Mouse (Mus musculus) limb, embryonic 15.5 days (tissue): Measurements from ENCODE around the gene Mslnl. TPM values are rescaled to one million over a fixed set of nuclear protein-coding genes. Genes with fewer than 3 reads are reported as not detected.

Experiments used
- ATAC-seq: fragments of 200-750 bp; cut with Nextera tagmentation; 2 replicates; pipeline ENCODE4 v1.8.0; 2017; ENCODE audit warnings: low read depth, moderate TSS enrichment; ENCODE audit not compliant: insufficient number of reproducible peaks, low FRiP score, low TSS enrichment
- H3K27ac ChIP-seq: fragments of 300-500 bp; sonication (generic); 2 replicates; pipeline ENCODE4 v1.5.1; 2015; ENCODE audit warnings: moderate library complexity, mild to moderate bottlenecking, inconsistent platforms
- H3K27me3 ChIP-seq: fragments of 300-500 bp; sonication (generic); 2 replicates; pipeline ENCODE4 v1.6.1; 2015; ENCODE audit warnings: inconsistent platforms
- H3K36me3 ChIP-seq: fragments of 300-500 bp; sonication (generic); 2 replicates; pipeline ENCODE4 v1.6.1; 2015; ENCODE audit warnings: inconsistent platforms
- H3K4me1 ChIP-seq: fragments of 300-500 bp; sonication (generic); 2 replicates; pipeline ENCODE4 v1.6.1; 2015; ENCODE audit warnings: inconsistent platforms
- H3K4me2 ChIP-seq: fragments of 300-500 bp; sonication (generic); 2 replicates; pipeline ENCODE4 v1.6.1; 2015; ENCODE audit warnings: mild to moderate bottlenecking, inconsistent platforms
- H3K4me3 ChIP-seq: fragments of 300-500 bp; sonication (generic); 2 replicates; pipeline ENCODE4 v1.5.1; 2015; ENCODE audit warnings: mild to moderate bottlenecking, inconsistent platforms
- H3K9ac ChIP-seq: fragments of 300-500 bp; sonication (generic); 2 replicates; pipeline ENCODE4 v1.6.1; 2015; ENCODE audit warnings: inconsistent platforms
- H3K9me3 ChIP-seq: fragments of 300-500 bp; sonication (generic); 2 replicates; pipeline ENCODE4 v1.6.1; 2016; ENCODE audit warnings: inconsistent platforms
- WGBS: fragments of 180-500 bp; shearing (Covaris S2); methylation state at CpG from one replicate; pipeline ENCODE4 v1.1.7; 2015; 5-methylcytosine and 5-hydroxymethylcytosine counted together
- polyA plus RNA-seq: library from polyadenylated mRNA; unstranded; fragments of >200 nt; fragmentation: Nextera tagmentation; extraction: Ambion mirVana; gene quantifications from 2 replicates; pipeline ENCODE4 v1.2.1, GENCODE M21; 2015

Mslnl gene
- polyA plus RNA-seq = 0.13 and 0.17 TPM in 2 replicates

GRCm38 (mm10) chr17:25735745-25736144, at the start of gene Mslnl:
TSS of gene Mslnl (plus strand) at chr17:25736042.
- 0 out of 2 replicates have a peak, but pooled peaks cover 4% of the 10 kb centered on the region for H3K4me1 ChIP-seq
- peaks cover 5% of the 10 kb centered on the region for H3K36me3 ChIP-seq
- 75% methylated on average over 3 of the region's 3 CpGs for WGBS
- H3K4me2 ChIP-seq = no peak within 1 kb of the TSS
- ATAC-seq = no peak
- H3K9ac ChIP-seq = no peak within 1 kb of the TSS
- H3K4me3 ChIP-seq = no peak within 1 kb of the TSS
- H3K27me3 ChIP-seq = peaks cover 3% of the 10 kb centered on the region; the same call in 1 of the 2 replicates
- no peak within 1 kb of the TSS for H3K27ac ChIP-seq
- H3K9me3 ChIP-seq = no peaks in the 10 kb centered on the region

- Histone ChIP-seq H3K4me2 (no peak overlapping the region), H3K27me3 (peaks cover 4% of the 10 kb centered on the region; the same call in 1 of the 2 replicates), H3K9ac (no peak overlapping the region), H3K9me3 (no peaks in the 10 kb centered on the region), H3K36me3 (no peaks in the 10 kb centered on the region), H3K4me1 (0 out of 2 replicates have a peak, but pooled peaks cover 11% of the 10 kb centered on the region), H3K27ac (no peak overlapping the region), H3K4me3 (no peak overlapping the region)
- 40% methylated on average over 7 of the region's 7 CpGs for WGBS
- ATAC-seq = no peak
Observed at GRCm38 (mm10) chr17:25686323-25686722, 49.5 kb upstream of the Mslnl start.

- Histone ChIP-seq H3K27me3 (peaks cover 4% of the 10 kb centered on the region; the same call in 1 of the 2 replicates), H3K36me3 (no peaks in the 10 kb centered on the region), H3K4me2 (no peak overlapping the region), H3K4me3 (no peak overlapping the region), H3K9ac (no peak overlapping the region), H3K4me1 (0 out of 2 replicates have a peak, but pooled peaks cover 11% of the 10 kb centered on the region), H3K9me3 (no peaks in the 10 kb centered on the region), H3K27ac (no peak overlapping the region)
- WGBS = 75% methylated on average over 4 of the region's 4 CpGs
- ATAC-seq = no peak
Observed at GRCm38 (mm10) chr17:25688922-25689321, 46.9 kb upstream of the Mslnl start.

GRCm38 (mm10) chr17:25696263-25696662, 39.6 kb upstream of the Mslnl start:
- no peak overlapping the region for H3K27ac ChIP-seq
- 0 out of 2 replicates have a peak, but pooled peaks cover 6% of the 10 kb centered on the region for H3K27me3 ChIP-seq
- no peak overlapping the region for H3K4me2 ChIP-seq
- H3K9ac ChIP-seq = no peak overlapping the region
- H3K36me3 ChIP-seq = no peaks in the 10 kb centered on the region
- H3K4me1 ChIP-seq = no peaks in the 10 kb centered on the region
- no peaks in the 10 kb centered on the region for H3K9me3 ChIP-seq
- ATAC-seq = no peak
- H3K4me3 ChIP-seq = no peak overlapping the region
- WGBS = 18% methylated on average over 1 of the region's 1 CpGs

GRCm38 (mm10) chr17:25698446-25698845, 37.4 kb upstream of the Mslnl start:
- Histone ChIP-seq H3K36me3 (no peaks in the 10 kb centered on the region), H3K4me2 (no peak overlapping the region), H3K27ac (no peak overlapping the region), H3K4me1 (no peaks in the 10 kb centered on the region), H3K27me3 (0 out of 2 replicates have a peak, but pooled peaks cover 6% of the 10 kb centered on the region), H3K4me3 (no peak overlapping the region), H3K9ac (no peak overlapping the region), H3K9me3 (no peaks in the 10 kb centered on the region)
- 10% methylated on average over 7 of the region's 7 CpGs for WGBS
- no peak for ATAC-seq

GRCm38 (mm10) chr17:25700863-25701496, 34.9 kb upstream of the Mslnl start:
- H3K4me1 ChIP-seq = no peaks in the 10 kb centered on the region
- H3K27me3 ChIP-seq = 0 out of 2 replicates have a peak, but pooled peaks cover 6% of the 10 kb centered on the region
- ATAC-seq = no peak
- H3K9me3 ChIP-seq = no peaks in the 10 kb centered on the region
- H3K9ac ChIP-seq = no peak overlapping the region
- no peak overlapping the region for H3K27ac ChIP-seq
- 55% methylated on average over 9 of the region's 9 CpGs for WGBS
- H3K4me2 ChIP-seq = no peak overlapping the region
- H3K4me3 ChIP-seq = no peak overlapping the region
- H3K36me3 ChIP-seq = no peaks in the 10 kb centered on the region

- Histone ChIP-seq H3K27me3 (no peaks in the 10 kb centered on the region; the same call in 1 of the 2 replicates), H3K9me3 (no peaks in the 10 kb centered on the region), H3K4me1 (no peaks in the 10 kb centered on the region), H3K9ac (no peak overlapping the region), H3K27ac (no peak overlapping the region), H3K4me2 (no peak overlapping the region), H3K36me3 (no peaks in the 10 kb centered on the region), H3K4me3 (no peak overlapping the region)
- no peak for ATAC-seq
- 89% methylated on average over 2 of the region's 2 CpGs for WGBS
Observed at GRCm38 (mm10) chr17:25709994-25710393, 25.8 kb upstream of the Mslnl start.

GRCm38 (mm10) chr17:25711136-25711535, 24.7 kb upstream of the Mslnl start:
- no peak overlapping the region for H3K9ac ChIP-seq
- H3K36me3 ChIP-seq = no peaks in the 10 kb centered on the region
- H3K4me3 ChIP-seq = no peak overlapping the region
- WGBS = 72% methylated on average over 4 of the region's 4 CpGs
- H3K9me3 ChIP-seq = no peaks in the 10 kb centered on the region
- H3K27me3 ChIP-seq = peaks cover 8% of the 10 kb centered on the region
- ATAC-seq = no peak
- H3K4me1 ChIP-seq = peaks cover under 1% of the 10 kb centered on the region; the same call in 1 of the 2 replicates
- no peak overlapping the region for H3K4me2 ChIP-seq
- no peak overlapping the region for H3K27ac ChIP-seq

GRCm38 (mm10) chr17:25715627-25716026, 20.2 kb upstream of the Mslnl start:
- Histone ChIP-seq H3K4me3 (no peak overlapping the region), H3K27me3 (peaks cover 34% of the 10 kb centered on the region), H3K4me1 (peaks cover 18% of the 10 kb centered on the region), H3K9ac (no peak overlapping the region), H3K36me3 (peaks cover 22% of the 10 kb centered on the region), H3K27ac (no peak overlapping the region), H3K9me3 (no peaks in the 10 kb centered on the region), H3K4me2 (no peak overlapping the region)
- 41% methylated on average over 3 of the region's 3 CpGs for WGBS
- ATAC-seq = no peak

GRCm38 (mm10) chr17:25716130-25716529, 19.7 kb upstream of the Mslnl start:
- Histone ChIP-seq H3K4me1 (peaks cover 18% of the 10 kb centered on the region), H3K4me2 (no peak overlapping the region), H3K36me3 (peaks cover 27% of the 10 kb centered on the region), H3K27me3 (peaks cover 34% of the 10 kb centered on the region), H3K9ac (no peak overlapping the region), H3K9me3 (no peaks in the 10 kb centered on the region), H3K4me3 (no peak overlapping the region), H3K27ac (no peak overlapping the region)
- no peak for ATAC-seq
- WGBS = 3% methylated on average over 6 of the region's 6 CpGs

GRCm38 (mm10) chr17:25716711-25717637, 18.9 kb upstream of the Mslnl start, which contains the start of gene Gng13:
TSS of gene Gng13 (plus strand) at chr17:25717171.
- peak within 1 kb of the TSS; percentile 60 for H3K4me2 ChIP-seq
- peaks cover 18% of the 10 kb centered on the region for H3K4me1 ChIP-seq
- no peak within 1 kb of the TSS for H3K27ac ChIP-seq
- ATAC-seq = 0 out of 2 replicates have a peak, but pooled peaks have one; percentile 17
- no peaks in the 10 kb centered on the region for H3K9me3 ChIP-seq
- H3K36me3 ChIP-seq = peaks cover 31% of the 10 kb centered on the region
- H3K4me3 ChIP-seq = peak within 1 kb of the TSS; percentile 36
- peaks cover 34% of the 10 kb centered on the region for H3K27me3 ChIP-seq
- H3K9ac ChIP-seq = peak within 1 kb of the TSS; percentile 21
- WGBS = 2% methylated on average over 43 of the region's 45 CpGs
